Mouse (Mus musculus) B cell, adult 62 days (primary cell): Measurements from ENCODE around the gene Zfp281. TPM values are rescaled to one million over a fixed set of nuclear protein-coding genes. Genes with fewer than 3 reads are reported as not detected.

Source experiments
- total RNA-seq: library from RNA; stranded (reverse); gene quantifications from 4 replicates; pipeline ENCODE4 v1.2.4, GENCODE M21; 2023

Zfp281 gene
- total RNA-seq: 25.1 to 28.6 TPM (median 27.7 TPM) in 4 replicates

GRCm38 (mm10) chr1:136624146-136625018 is at the start of gene Zfp281:
Zfp281 (plus strand) TSS chr1:136624901.

Other genes with a start within 250 kb of the Zfp281 start
- 18.5 to 22.7 TPM (median 21.2 TPM) in 4 replicates for gene Ddx59, start 209.6 kb upstream of the Zfp281 start, total RNA-seq
- gene Kif14, start 158.6 kb upstream of the Zfp281 start, total RNA-seq: 0.24 to 0.44 TPM (median 0.31 TPM) in 4 replicates